Mouse (Mus musculus) embryo, embryonic 11 days (tissue): ENCODE data around the gene Gm4027.
A peak's percentile ranks its signal among the peaks of the same experiment; 100 is the strongest.
"Not testable (repeated sequence)": the region's sequence is repeated elsewhere in the genome, so short reads cannot be mapped to it uniquely, and the experiment has no call there.

ENCODE experiments used
- DNase-seq: peaks from one replicate; pipeline ENCODE4 v3.0.0-alpha.2; 2015

Gene Gm4027

DNA sequence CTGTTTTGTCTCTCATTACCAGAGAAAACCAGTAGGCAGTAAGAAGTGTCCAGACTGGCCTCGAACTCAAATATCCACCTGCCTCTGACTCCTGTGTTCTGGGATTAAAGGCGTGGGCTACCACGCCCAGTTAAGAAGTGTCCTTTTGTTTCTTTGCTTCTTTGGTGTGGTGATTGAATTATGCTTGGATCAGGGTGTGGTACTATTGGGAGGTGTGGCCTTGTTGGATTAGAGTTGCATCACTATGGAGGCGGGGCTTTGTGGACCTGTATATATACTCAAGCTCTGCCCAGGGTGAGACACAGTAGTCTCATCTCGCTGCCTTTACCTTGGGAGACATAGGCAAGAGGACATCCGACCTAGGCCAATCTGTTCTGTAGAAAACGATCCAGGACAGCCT lies at the start of gene Gm4027:
Gene Gm4027 (plus strand): TSS at position 301 of the 400 bp plus-strand sequence.
- not testable (repeated sequence) for DNase-seq

DNA sequence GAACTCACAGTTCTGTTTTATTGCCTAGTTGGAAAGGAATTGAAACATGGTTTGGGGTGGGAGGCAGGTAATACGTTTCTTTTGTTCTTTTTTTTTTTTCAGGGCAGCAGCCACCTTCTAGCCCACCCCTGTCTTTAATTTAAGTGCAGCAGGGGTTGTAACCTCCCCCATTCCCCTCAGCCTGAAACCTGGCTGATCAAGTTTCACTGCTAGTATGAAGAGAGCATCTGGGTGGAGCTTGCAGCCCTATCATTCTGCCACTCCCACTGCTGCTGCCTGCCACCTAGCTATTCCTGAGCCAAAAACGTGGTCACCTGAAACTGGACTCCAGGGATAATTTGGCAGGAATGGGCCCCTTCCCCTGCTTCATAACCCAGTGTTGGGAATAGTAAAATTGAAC lies 17.3 kb upstream of the Gm4027 start:
- peak; percentile 0 for DNase-seq

DNA sequence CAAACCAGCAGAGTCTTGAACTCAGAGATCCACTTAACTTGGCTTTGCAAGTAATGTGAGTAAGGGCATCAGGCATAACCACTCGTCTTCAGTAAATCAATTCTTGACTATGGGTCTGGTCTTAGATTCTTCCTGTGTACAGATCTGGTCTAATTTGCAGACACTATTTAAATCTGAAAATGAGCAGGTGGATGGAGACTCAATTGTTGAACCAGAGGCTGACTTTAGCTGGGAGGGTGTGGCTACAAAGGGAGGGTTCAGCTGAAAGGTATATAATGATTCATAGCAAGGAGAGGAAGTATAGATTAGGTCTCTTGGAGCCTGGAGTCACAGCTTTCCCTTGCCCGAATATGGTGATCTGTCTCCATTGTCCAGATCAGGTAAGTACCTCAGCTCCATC lies 16.3 kb upstream of the Gm4027 start, which contains the start of gene Oog1:
Gene Oog1 (plus strand): TSS at position 301 of the 400 bp plus-strand sequence.
- DNase-seq: not testable (repeated sequence)

DNA sequence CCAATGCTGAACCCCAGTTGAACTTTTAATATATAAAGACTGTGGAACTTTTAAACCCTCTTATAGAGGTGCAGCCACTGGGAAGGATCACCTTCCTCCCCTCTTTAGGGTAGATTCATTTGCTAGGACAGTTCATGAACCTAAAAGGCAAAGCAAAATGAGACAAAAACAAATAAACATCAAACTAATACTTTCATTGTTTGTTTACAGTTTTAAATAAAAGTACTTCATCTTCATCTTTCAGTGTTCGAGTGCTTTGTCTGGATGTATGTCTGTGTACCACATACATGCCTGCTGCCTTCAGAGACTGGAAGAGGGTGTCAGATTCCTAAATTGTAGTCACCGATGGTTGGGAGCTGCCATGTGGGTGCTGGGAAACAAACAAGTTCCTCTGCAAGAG lies 25.9 kb downstream of the Gm4027 start, which contains the start of gene Gm16381:
Gene Gm16381 (minus strand): TSS at position 101 of the 400 bp plus-strand sequence.
- not testable (repeated sequence) for DNase-seq

DNA sequence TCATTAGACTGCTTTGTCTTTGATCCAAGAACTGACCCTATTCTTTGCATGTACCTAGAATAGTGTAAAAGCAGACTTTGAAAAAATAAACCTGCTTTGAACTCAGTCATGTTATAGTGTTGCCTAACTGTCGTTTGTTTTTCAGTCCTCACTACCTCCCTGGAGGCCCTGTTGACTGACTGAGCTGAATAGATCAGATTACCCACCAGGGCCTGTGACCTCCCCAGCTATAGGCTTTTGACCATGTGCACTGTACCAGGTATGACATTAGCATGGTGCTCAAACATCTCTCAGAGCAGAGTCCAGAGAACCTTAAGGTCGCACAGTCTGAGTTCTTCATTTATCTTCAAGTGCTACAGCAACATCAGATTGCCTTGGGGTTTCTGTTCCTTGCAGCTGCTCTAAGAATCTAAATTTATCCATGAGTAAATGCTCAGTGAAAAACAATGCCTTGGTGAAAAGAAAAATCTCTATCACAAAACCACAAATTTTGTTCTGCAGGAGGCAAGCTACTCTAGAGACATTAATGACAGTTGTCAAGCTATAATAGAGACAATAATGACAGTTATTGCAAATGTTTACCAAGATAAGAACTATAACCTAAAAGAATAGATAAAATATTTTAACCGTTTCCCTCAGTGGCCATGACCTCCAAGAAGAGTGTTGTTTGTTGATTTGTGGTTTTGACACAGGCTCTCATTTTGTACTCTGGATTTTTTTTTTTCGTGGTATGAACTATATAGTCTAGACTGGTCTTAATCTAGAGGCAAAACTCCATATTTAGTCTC lies 34.4 kb downstream of the Gm4027 start:
- not testable (repeated sequence) for DNase-seq
